Mouse (Mus musculus) CD4-positive, CD25-positive, alpha-beta regulatory T cell, adult 4 months (primary cell): Measurements from ENCODE around the gene Tubgcp6. TPM values are rescaled to one million over a fixed set of nuclear protein-coding genes. Genes with fewer than 3 reads are reported as not detected.

ENCODE experiments used
- ATAC-seq: one replicate; pipeline ENCODE4 v1.8.0; 2017
- polyA plus RNA-seq, 2 experiments: library from polyadenylated mRNA; unstranded; fragments of 100-300 nt; shearing (Covaris generic); gene quantifications; one replicate each; pipeline ENCODE4 v1.2.1; 2017

Tubgcp6 gene
- polyA plus RNA-seq, 2 experiments from 2014 or later: 16.0 to 17.5 TPM

- no peak for ATAC-seq
These were observed 22.1 kb downstream of the Tubgcp6 start for GRCm38 (mm10) chr15:89100823-89101222.

GRCm38 (mm10) chr15:89098616-89099015 is 24.3 kb downstream of the Tubgcp6 start:
- no peak for ATAC-seq

DNA sequence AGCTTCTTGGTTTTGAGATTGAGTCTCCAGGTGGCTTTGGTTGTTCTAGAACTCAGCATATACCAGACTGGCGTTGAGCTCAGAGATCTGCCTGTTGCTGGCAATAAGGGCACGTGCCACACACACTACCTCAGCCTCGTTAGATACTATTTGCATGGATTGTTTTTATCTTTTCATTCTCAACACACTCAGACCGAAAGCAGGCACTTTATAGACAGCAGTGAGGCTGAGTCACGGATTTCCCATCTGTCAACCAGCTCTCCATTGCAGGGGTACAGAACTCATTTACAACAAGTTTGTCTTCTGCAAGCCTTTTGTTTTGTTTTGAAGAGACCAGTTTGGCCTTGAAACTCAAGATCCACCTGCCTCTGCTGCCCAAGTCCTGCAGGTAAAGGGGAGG is 25.5 kb downstream of the Tubgcp6 start:
- ATAC-seq: no peak

GRCm38 (mm10) chr15:89092181-89092580 is 30.7 kb downstream of the Tubgcp6 start:
- no peak for ATAC-seq

DNA sequence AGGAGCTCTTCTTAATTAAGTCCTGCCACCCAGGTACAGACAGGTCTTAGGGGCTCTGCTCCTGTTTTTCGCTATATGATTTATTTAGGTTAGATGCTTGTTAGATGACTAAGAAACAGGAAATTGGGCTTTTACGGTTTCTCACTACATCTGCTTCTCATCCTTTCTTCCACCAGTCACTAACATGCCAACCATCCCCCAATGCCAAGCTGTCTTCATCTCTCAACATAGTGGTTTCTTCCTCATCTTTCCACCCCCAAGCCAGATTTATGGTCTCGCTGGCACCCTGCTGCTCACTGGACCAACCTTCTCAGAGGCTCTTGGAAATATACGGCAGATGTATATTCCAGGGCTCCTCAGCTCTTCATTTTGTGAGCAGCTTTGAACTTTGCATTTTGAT is 32.2 kb downstream of the Tubgcp6 start:
- ATAC-seq: no peak

DNA sequence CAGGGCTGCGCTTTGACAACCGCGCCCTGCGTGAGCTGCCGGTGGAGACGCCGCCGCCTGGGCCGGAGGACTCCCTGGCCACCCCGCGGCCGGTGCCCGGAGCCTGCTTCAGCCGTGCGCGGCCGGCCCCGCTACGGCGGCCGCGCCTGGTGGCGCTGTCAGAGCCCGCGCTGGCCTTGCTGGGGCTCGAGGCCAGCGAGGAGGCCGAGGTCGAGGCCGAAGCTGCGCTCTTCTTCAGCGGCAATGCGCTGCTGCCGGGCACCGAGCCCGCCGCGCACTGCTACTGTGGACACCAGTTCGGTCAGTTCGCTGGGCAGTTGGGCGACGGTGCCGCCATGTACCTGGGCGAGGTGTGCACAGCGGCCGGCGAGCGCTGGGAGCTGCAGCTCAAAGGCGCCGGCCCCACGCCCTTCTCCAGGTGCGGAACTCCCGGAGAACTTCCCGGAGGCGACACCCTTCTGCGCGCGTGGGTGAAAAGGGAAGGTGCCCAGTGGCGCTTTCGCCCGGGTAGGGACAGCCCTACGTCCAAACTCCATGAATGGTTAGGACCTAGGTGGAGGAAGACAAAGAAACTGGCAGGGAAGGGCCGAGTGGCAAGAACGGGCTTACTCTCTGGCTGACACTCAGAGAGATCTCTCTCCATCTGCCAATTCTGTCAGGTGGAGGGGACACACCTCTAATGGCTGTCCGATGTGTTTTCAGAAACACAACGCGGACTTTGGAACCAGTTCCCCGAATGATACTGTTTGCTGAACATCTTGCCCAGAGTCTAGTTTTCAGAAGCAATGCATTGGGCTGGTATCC is 33.5 kb downstream of the Tubgcp6 start:
- ATAC-seq: peak; percentile 11

DNA sequence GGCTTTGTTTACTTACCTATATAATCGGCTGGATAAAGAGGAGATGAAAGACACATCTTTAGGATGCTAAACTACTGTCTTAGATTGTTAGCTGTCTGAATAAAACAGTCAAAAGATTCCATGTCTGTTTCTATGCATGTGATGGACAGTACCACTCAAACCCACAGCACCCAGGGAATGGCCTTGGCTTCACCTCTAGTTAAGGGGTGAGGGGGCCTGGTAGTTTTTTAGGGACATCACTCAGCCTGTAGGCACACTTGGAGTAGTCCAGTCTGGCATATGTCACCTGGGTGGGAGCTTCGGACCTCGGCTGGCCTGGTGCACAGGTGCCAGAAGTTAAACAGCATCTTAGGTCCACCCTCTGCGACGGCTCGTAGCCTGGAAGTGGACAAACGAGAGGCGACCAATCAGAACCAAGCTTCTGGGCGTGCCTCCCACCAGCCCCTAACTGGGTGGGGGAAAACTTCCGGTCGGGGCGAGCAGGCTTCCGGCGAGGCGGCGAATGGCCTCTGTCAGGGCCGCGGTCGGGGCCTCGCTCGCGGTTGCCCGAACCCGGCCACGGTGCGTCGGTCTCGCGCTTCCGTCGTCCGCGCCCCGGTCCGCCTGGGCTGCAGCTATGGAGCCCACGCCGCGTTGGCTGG is 34.2 kb downstream of the Tubgcp6 start, which contains the start of gene Selenoo:
Gene Selenoo, plus strand, starts transcription at position 478 of the 641 bp plus-strand sequence.
- ATAC-seq: peak; percentile 96

DNA sequence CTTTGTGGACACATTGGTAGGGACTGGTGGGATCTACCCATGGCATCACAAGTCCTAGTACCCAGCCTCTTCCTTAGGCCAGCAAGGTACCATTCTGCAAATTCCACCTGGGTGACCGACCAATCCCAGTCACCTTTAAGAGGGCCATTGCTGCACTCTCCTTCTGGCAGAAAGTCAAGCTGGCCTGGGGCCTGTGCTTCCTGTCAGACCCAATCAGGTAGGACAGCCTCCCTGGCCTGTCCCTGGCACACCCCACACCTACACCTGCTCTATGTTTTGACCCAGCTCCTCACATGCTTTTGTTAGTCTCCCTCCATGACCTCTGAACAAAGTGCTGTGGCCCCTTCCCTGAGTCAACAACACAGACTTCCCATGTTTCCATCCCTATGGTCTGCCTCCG is 38.1 kb downstream of the Tubgcp6 start:
- ATAC-seq: no peak

DNA sequence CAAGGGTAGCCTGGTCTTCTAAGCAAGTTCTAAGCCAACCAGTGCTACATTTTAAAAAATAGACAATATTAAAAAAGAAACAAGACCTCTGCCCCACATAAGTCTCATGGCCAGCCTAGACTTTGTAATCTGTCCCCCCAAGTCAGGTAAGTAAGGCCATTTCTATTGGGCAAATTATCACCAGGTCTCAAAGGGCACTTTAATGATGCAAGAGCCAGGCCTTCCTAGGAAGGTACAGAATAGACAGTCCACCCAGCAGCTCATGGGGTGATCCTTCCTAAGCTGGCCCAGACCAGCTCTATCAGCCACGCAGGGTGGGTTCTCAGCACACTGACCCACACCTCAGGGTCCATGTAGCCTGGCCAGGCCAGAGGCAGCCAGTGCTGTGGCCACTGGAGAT is 39.0 kb downstream of the Tubgcp6 start:
- no peak for ATAC-seq

- ATAC-seq: peak; percentile 88
These were observed 44.6 kb downstream of the Tubgcp6 start for GRCm38 (mm10) chr15:89078208-89078836.

DNA sequence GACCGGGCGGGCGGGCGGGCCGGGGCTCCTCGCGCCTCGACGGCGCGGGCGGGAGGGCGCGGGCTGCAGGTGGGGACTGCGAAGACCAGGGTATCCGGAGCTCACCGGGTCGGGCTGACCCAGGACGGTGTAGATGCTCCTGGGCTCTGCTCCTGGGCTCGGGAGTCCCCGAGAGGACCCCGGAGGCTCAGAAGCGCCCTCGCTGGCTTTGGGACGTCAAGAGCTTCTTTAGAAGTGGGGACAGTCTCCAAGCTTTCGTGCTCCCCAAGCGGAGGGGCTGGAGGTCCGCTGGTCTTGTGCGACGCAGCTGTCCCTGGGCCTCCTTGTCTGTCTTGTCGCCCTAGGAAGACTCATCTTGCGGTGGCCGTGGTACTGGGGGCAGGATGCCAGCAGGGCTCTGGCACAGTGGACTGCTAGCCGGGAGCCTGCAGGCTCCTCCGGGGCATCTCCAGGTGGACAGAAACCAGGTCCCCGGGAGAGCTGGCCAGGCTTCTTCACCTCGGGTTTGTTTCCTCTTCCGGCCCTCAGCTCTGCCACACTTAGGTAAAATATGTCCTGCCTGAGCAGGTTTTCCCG is 46.7 kb downstream of the Tubgcp6 start:
- no peak for ATAC-seq

DNA sequence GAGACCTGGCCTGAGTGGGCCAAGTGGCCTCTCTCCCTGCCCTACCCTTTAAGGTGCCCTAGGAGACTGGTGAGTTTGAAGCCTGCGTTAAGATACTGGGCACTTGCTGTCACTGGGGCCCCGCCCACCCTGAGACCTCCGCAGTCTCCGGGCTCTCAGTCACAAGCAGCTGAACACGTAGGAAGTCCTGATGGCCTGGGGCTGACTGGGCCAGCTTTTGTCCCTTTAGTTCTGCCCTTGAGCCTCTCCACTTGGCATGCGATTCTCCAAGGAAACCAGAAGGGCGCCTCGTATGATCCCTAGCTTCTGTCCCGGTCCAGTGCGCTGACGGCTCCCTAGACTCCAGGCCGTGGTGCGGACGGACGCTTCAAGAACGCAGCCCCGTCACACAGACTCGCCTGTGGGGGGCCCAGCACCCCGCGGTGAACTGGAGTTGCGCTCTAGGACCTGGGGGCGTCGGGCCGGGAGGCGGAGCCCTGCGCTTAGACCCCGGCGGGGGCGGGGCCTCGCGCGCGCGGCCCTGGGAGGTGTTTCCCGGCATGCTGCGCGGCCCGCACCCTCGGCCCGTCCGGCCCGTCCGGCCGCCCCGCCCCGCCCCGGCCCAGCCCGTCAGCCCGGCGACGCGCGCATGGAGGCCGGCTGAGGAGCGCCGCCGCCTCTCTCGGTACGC is 47.3 kb downstream of the Tubgcp6 start:
- peak; percentile 59 for ATAC-seq

GRCm38 (mm10) chr15:89074613-89075477 is 48.1 kb downstream of the Tubgcp6 start, which contains the start of gene Trabd:
TSS of gene Trabd (plus strand) at chr15:89075124.
- ATAC-seq: no peak

GRCm38 (mm10) chr15:89073993-89074603 is 48.8 kb downstream of the Tubgcp6 start:
- ATAC-seq: no peak

DNA sequence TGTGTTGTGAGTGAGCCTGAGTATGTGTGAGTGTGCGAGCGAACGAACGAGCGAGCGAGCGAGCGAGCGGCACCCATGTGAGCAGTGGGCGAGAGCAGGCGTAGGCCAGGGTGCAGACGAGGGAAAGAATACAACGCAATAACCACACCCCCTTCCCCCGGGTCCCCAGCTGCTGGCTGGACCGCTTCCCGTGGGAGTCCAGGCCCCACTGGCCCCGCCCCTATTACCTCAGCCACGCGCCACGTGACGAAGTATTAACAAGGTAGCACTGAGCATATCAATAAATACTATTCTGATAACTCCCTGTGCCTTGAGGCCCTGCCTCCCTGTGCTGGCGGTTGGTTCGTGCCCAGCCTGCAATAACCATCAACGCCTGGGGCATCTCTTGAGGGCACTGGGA is 52.3 kb downstream of the Tubgcp6 start:
- ATAC-seq: no peak

DNA sequence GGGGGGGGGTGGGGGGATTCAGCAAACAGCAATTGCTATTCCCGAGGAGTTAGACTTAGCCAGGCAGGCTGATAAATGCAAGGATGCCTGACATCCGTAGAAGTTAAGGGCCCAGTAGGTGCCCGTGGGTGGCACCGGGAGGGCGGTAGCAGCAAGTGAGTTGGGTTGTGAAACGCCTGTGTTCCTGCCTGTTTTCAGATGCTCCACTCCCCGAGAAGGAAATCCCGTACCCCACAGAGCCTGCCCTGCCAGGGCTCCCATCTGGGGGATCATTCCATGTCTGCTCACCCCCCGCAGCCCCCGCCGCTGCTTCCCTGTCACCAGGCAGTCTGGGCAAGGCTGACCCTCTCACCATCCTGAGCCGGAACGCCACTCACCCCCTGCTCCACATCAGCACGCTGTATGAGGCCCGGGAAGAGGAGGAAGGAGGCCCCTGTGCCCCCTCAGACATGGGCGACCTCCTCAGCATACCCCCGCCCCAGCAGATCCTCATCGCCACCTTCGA is 53.5 kb downstream of the Tubgcp6 start:
- ATAC-seq: no peak

GRCm38 (mm10) chr15:89068226-89068625 is 54.7 kb downstream of the Tubgcp6 start:
- ATAC-seq: no peak

- ATAC-seq: no peak
These were observed 55.3 kb downstream of the Tubgcp6 start for GRCm38 (mm10) chr15:89067609-89068008.

DNA sequence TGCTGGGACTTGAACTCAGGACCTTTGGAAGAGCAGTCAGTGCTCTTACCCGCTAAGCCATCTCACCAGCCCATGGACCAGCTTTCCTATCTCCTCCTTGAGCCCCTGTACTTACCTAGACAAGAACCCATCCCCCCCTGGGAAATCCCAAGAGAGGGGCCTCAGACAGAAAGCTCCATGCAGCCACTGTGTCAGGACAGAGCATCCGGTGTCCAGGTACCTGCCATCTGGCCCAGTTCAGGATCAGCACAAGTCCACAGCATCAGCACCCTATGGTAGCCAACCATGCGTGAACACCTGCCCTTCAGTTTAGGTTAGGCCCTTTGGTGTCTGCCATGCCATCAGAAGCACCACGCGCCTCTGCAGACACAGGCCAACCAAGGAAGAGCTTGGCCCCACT is 58.0 kb downstream of the Tubgcp6 start:
- ATAC-seq: no peak

DNA sequence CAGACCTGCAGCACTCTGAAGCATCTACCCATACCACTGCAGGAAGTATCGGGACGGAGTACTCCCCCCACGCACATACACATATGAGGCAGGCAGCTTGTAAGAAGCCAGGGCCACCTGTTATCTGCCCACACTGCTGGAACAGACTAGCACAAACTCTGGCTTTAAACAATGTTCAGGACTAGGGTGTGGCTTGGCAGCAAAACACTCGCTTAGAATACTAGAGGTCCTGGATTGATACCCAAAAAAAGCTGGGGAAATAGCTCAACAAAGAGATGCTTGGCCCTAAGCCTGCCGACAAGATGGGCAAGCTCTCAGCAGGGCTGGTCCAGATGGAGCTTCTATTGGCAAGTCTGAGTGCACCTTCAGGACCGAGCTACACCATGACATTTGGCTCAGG is 59.4 kb downstream of the Tubgcp6 start:
- no peak for ATAC-seq

DNA sequence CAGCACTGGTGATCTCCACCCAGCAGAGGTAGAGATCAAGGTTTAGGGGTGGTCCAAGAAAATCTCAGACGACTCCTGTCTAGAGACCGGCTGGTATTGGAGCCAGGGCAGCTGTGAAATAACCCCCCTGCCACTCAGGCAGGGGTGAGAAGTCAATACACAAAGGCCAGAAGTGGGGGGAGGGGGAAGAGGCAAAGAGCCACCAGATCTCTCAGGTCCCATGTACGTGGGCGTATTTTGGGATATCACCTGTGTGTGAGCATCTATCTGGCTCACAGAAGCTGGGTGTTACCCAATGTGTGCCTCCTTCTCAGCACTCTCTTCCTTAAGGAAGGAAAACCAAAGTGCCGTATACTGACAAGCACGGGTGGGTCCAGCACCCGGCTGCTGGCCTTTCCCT is 59.9 kb downstream of the Tubgcp6 start:
- ATAC-seq: no peak
